Mouse (Mus musculus) liver, embryonic 14.5 days (tissue): ENCODE measurements around the gene Kif3a.

Experiments used
- CTCF ChIP-seq: IDR thresholded peaks from 2 replicates; pipeline ENCODE4 v1.5.1; 2016; ENCODE audit warnings: antibody characterized with exemption, low read depth, control low read depth
- EP300 ChIP-seq: IDR thresholded peaks from 2 replicates; pipeline ENCODE4 v1.6.1; 2016; ENCODE audit warnings: antibody characterized with exemption, low read depth

DNA sequence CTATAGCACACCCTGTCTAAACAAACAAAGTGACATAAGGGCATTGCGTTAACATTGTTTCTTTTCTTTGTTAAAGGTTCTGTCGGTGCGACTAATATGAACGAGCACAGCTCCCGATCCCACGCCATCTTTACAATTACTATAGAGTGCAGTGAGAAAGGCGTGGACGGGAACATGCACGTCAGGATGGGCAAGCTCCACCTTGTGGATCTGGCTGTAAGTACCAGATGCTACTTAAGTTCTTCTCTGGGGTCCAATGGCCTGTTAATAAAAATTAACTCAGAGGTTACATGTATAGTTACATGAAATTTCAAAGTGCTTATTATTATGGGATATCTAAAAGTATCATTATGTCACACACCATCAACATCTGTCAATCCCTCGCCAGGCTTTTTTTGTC lies 16.0 kb downstream of the Kif3a start:
- TF ChIP-seq EP300 (no peak), CTCF (peak; percentile 43)
